Mouse (Mus musculus): ENCODE measurements around the gene Klhl8. TPM values are rescaled to one million over a fixed set of nuclear protein-coding genes. Genes with fewer than 3 reads are reported as not detected.
"Not testable (repeated sequence)": the region's sequence is repeated elsewhere in the genome, so short reads cannot be mapped to it uniquely, and the experiment has no call there.

Gene Klhl8
- total RNA-seq (2017), result 2.1 and 4.2 TPM in 2 replicates

DNA sequence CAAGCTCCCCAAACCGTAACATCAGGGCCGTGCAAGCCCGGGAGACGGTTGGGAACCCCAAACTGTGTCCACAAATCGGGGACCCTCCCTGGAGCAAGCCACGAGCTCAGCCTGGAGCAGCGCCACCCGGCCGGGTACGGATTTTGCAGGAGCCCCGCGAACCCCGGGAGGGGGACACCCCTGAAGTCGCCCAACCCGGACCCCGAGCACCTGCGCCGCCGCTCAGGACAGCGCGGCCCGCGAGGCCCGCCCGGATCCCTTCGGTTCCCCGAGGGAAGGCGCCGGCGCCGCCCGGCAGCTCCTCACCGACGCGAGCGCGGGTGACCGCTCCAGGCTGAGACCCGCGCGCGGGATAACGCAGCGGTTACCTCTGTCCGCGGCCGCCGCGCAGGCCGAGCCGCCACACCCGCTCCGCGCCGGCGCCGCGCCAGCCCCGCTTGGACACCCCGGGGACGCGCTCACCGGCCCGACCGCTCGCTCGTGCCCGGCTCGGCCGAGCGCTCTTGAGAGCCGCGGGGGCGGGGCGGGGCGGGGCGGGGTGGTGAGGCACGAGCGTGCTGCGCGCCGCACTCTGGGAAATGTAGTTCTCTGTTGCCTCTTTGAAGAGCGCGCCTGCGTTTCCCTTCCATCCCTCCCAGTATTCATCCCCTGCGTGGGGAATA, at the start of gene Klhl8:
TSS of gene Klhl8 (minus strand) at position 512 of the 662 bp plus-strand sequence.
- peak; percentile 84 for ATAC-seq (ENCODE audit: extremely low read depth, insufficient number of reproducible peaks, low FRiP score, poor library complexity, severe bottlenecking)

- ATAC-seq (ENCODE audit: extremely low read depth, insufficient number of reproducible peaks, low FRiP score, poor library complexity, severe bottlenecking), result no peak
Observed at GRCm38 (mm10) chr5:103954638-103955037, 43.6 kb upstream of the Klhl8 start.

DNA sequence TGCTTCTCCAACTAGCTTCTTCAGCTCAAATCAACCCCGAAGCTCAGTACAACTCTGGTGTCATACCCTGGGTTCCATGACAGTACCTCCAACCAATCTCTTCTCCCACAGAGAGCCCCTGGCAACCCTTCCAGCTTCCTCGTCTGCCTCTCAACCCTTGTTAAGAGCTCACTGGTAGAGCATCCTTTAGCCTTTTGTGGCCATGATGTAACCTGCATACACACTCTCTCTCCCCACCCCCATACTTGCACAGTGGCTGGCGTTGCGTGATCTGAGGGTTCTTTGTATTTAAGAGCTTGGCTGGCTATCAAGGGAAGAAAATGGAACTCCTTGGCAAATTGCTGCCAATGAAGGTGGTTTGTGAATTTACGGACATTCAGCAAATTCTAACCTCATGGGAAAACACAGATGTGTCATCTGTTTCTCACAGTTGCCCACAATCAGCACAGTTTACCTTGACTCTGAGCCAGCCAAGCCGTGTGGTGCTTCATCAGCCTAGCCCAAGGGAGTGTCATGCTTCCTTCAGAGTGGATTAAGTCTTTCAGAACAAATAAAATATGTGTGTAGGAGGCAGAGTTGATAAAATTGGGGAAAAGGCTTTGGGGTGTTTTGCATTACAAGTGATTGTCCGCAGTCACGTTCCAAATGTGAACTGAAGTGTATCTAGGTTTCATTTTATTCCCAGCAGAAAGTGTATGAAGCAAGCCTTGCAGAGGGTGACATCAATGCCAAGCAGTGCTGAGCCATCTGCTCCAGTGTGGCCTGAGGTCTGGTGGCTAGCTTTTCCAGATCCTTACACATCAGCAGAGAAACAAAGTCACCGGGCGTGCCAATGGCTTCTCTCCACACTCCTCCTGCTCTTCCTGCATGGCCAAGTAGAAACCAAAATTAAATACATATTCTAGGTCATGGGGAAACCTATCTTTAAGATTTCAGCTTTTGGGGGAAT, 42.4 kb upstream of the Klhl8 start:
- ATAC-seq (ENCODE audit: extremely low read depth, insufficient number of reproducible peaks, low FRiP score, poor library complexity, severe bottlenecking), result no peak

GRCm38 (mm10) chr5:103950138-103950537, 39.1 kb upstream of the Klhl8 start:
- not testable (repeated sequence) for ATAC-seq (ENCODE audit: extremely low read depth, insufficient number of reproducible peaks, low FRiP score, poor library complexity, severe bottlenecking)

GRCm38 (mm10) chr5:103943183-103943582, 32.1 kb upstream of the Klhl8 start:
- no peak for ATAC-seq (ENCODE audit: extremely low read depth, insufficient number of reproducible peaks, low FRiP score, poor library complexity, severe bottlenecking)

GRCm38 (mm10) chr5:103939856-103940255, 28.8 kb upstream of the Klhl8 start:
- ATAC-seq (ENCODE audit: extremely low read depth, insufficient number of reproducible peaks, low FRiP score, poor library complexity, severe bottlenecking), result no peak

DNA sequence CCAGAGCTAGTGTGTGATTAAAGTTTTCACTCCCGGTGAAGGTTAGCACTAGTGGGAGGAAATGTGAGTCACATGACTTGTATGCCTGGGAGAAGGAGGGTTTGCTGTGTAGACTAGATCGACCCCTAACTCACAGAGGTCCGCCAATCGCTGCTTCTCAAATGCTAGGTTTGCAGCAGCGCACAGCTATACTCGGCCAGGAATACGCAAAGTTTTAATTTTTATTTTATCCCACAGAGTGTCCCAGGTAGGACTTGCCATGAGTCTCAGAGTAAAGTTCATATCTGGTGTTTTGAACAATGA, 28.2 kb upstream of the Klhl8 start:
- ATAC-seq (ENCODE audit: extremely low read depth, insufficient number of reproducible peaks, low FRiP score, poor library complexity, severe bottlenecking), result no peak

- no peak for ATAC-seq (ENCODE audit: extremely low read depth, insufficient number of reproducible peaks, low FRiP score, poor library complexity, severe bottlenecking)
Observed at GRCm38 (mm10) chr5:103938547-103939349, 27.7 kb upstream of the Klhl8 start.

GRCm38 (mm10) chr5:103936906-103937589, 26.0 kb upstream of the Klhl8 start:
- ATAC-seq (ENCODE audit: extremely low read depth, insufficient number of reproducible peaks, low FRiP score, poor library complexity, severe bottlenecking), result peak; percentile 44; the same call in 1 of the 2 replicates

GRCm38 (mm10) chr5:103931924-103932323, 20.9 kb upstream of the Klhl8 start:
- ATAC-seq (ENCODE audit: extremely low read depth, insufficient number of reproducible peaks, low FRiP score, poor library complexity, severe bottlenecking), result not testable (repeated sequence)

- ATAC-seq (ENCODE audit: extremely low read depth, insufficient number of reproducible peaks, low FRiP score, poor library complexity, severe bottlenecking), result no peak
Observed at GRCm38 (mm10) chr5:103930511-103930910, 19.5 kb upstream of the Klhl8 start.

- ATAC-seq (ENCODE audit: extremely low read depth, insufficient number of reproducible peaks, low FRiP score, poor library complexity, severe bottlenecking), result no peak
Observed at GRCm38 (mm10) chr5:103928196-103928550, 17.1 kb upstream of the Klhl8 start.

DNA sequence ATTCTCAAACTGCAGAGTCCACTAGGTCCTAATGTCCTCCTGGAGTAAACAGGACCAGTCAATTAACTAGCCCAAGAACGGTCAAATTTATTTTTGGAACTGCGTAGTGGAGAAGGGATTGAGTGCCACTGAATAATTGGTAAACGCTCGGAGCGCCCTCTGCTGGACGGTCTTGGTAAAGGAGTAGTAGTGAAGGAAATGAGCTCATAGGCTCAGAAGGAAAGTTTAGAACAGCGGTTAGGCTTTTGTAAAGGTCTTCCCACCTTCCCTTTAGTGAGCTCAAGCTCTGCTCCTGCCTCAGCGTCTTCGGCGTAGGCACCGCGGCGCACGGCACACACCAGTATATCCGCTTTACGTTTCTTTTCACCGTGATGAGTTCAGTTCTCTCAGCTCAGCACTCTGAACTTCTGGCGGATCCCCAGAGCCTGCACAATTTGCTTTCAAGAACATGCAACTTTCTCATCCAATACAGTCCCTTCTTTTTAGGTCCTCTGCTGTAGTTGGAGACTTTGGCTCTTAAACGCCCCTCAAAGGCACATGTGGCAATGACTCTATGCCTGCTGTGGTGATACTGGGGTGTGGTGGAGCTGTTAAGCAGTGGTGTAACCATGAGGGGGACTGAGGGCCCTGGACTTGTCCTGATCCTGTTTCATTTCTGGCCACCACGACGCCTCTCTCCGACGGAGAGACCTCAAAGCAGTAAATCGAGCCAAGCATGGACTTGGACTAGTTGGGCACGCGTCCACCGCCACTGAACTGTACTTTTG, 16.6 kb upstream of the Klhl8 start:
- peak; percentile 83 for ATAC-seq (ENCODE audit: extremely low read depth, insufficient number of reproducible peaks, low FRiP score, poor library complexity, severe bottlenecking)

DNA sequence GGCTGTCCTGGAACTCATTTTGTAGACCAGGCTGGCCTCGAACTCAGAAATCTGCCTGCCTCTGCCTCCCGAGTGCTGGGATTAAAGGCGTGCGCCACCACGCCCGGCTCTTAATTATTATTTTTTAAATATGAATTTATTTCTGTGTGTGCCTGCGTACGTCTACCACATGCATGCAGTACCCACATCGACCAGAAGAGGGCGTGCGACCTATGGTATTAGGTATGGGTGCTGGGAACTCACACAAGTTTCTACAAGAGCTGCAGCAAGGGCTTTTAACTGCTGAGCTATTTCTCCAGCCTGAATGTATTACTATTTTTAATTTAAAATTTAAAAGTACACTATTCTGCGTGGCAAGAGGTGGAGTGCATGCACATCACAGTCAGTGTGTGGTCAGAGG, 15.3 kb upstream of the Klhl8 start:
- ATAC-seq (ENCODE audit: extremely low read depth, insufficient number of reproducible peaks, low FRiP score, poor library complexity, severe bottlenecking), result no peak

- ATAC-seq (ENCODE audit: extremely low read depth, insufficient number of reproducible peaks, low FRiP score, poor library complexity, severe bottlenecking), result no peak
Observed at GRCm38 (mm10) chr5:103923755-103924154, 12.7 kb upstream of the Klhl8 start.

- no peak for ATAC-seq (ENCODE audit: extremely low read depth, insufficient number of reproducible peaks, low FRiP score, poor library complexity, severe bottlenecking)
Observed at GRCm38 (mm10) chr5:103923101-103923500, 12.0 kb upstream of the Klhl8 start.

DNA sequence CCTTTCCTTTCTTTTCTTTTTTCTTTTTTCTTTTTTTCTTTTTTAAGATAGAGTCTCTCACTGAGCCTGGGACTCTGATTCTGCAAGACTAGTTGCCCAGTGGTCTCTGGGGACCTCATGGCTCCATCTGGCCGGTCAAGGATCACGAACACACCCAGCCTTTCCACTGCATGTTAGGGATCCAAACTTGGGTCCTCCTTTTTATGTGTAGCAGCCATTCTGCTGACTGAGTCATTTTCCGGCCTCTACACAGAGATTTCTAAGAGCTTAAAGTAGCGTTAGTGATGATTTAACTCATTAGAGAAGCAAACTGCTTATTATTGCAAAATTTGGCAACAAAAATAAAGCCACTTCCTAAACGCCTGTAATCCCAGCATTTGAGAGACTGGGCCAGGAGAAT, 11.4 kb upstream of the Klhl8 start:
- ATAC-seq (ENCODE audit: extremely low read depth, insufficient number of reproducible peaks, low FRiP score, poor library complexity, severe bottlenecking), result no peak

- ATAC-seq (ENCODE audit: extremely low read depth, insufficient number of reproducible peaks, low FRiP score, poor library complexity, severe bottlenecking), result no peak
Observed at GRCm38 (mm10) chr5:103919497-103919896, 8.4 kb upstream of the Klhl8 start.
